Mouse (Mus musculus): ENCODE data around the gene Cyp1a1. TPM values are rescaled to one million over a fixed set of nuclear protein-coding genes. Genes with fewer than 3 reads are reported as not detected.

Cyp1a1 gene
- total RNA-seq (2021), result under 1 TPM; 0.12 to 0.13 TPM
- long read RNA-seq, result 0 reads

GRCm38 (mm10) chr9:57687751-57688150, at the start of gene Cyp1a1:
TSS of gene Cyp1a1 (plus strand) at chr9:57687928.
- no peak for DNase-seq (ENCODE audit: low spot score in 2 of 2)

GRCm38 (mm10) chr9:57638651-57639459, 48.9 kb upstream of the Cyp1a1 start:
- DNase-seq (ENCODE audit: low spot score in 2 of 2), result no peak

- DNase-seq (ENCODE audit: low spot score in 2 of 2), result no peak
Measured at GRCm38 (mm10) chr9:57639661-57640328, 47.9 kb upstream of the Cyp1a1 start.

- no peak for DNase-seq (ENCODE audit: low spot score in 2 of 2)
Measured at GRCm38 (mm10) chr9:57640384-57640783, 47.3 kb upstream of the Cyp1a1 start.

GRCm38 (mm10) chr9:57641022-57641421, 46.7 kb upstream of the Cyp1a1 start:
- DNase-seq (ENCODE audit: low spot score in 2 of 2), result no peak

GRCm38 (mm10) chr9:57641775-57642550, 45.8 kb upstream of the Cyp1a1 start:
- peak in 1 of 2 experiments; percentile 46 for DNase-seq (ENCODE audit: low spot score in 2 of 2)

GRCm38 (mm10) chr9:57643169-57643855, 44.4 kb upstream of the Cyp1a1 start:
- DNase-seq (ENCODE audit: low spot score in 2 of 2), result no peak

GRCm38 (mm10) chr9:57643856-57644180, 43.9 kb upstream of the Cyp1a1 start:
- no peak for DNase-seq (ENCODE audit: low spot score in 2 of 2)

- DNase-seq (ENCODE audit: low spot score in 2 of 2), result no peak
Measured at GRCm38 (mm10) chr9:57644442-57644943, 43.2 kb upstream of the Cyp1a1 start.

GRCm38 (mm10) chr9:57644944-57645893, 42.5 kb upstream of the Cyp1a1 start:
- peak; percentile 86 to 94 for DNase-seq (ENCODE audit: low spot score in 2 of 2)

- no peak for DNase-seq (ENCODE audit: low spot score in 2 of 2)
Measured at GRCm38 (mm10) chr9:57646551-57647103, 41.1 kb upstream of the Cyp1a1 start.

GRCm38 (mm10) chr9:57647286-57648108, 40.2 kb upstream of the Cyp1a1 start:
- no peak for DNase-seq (ENCODE audit: low spot score in 2 of 2)

- DNase-seq (ENCODE audit: low spot score in 2 of 2), result no peak
Measured at GRCm38 (mm10) chr9:57650130-57650785, 37.5 kb upstream of the Cyp1a1 start.

- no peak for DNase-seq (ENCODE audit: low spot score in 2 of 2)
Measured at GRCm38 (mm10) chr9:57650786-57651311, 36.9 kb upstream of the Cyp1a1 start.

GRCm38 (mm10) chr9:57652351-57652750, 35.4 kb upstream of the Cyp1a1 start:
- DNase-seq (ENCODE audit: low spot score in 2 of 2), result no peak

- no peak for DNase-seq (ENCODE audit: low spot score in 2 of 2)
Measured at GRCm38 (mm10) chr9:57652855-57653254, 34.9 kb upstream of the Cyp1a1 start.

GRCm38 (mm10) chr9:57653283-57653682, 34.4 kb upstream of the Cyp1a1 start, which contains the start of gene Csk:
TSS of gene Csk (minus strand) at chr9:57653631.
- no peak for DNase-seq (ENCODE audit: low spot score in 2 of 2)

- no peak for DNase-seq (ENCODE audit: low spot score in 2 of 2)
Measured at GRCm38 (mm10) chr9:57654966-57655365, 32.8 kb upstream of the Cyp1a1 start.
